Mouse (Mus musculus) neural tube, embryonic 15.5 days (tissue): ENCODE measurements around the gene Spc24. TPM values are rescaled to one million over a fixed set of nuclear protein-coding genes. Genes with fewer than 3 reads are reported as not detected.

Experiments
- ATAC-seq: fragments of 200-750 bp; cut with Nextera tagmentation; 2 replicates; pipeline ENCODE4 v1.8.0; 2017; ENCODE audit warnings: mild to moderate bottlenecking, moderate TSS enrichment, moderate library complexity; ENCODE audit not compliant: low FRiP score
- H3K27ac ChIP-seq: fragments of 300-500 bp; sonication (generic); replicated peaks from 2 replicates; pipeline ENCODE4 v1.5.1; 2015; ENCODE audit warnings: mild to moderate bottlenecking, inconsistent platforms
- H3K27me3 ChIP-seq: fragments of 300-500 bp; sonication (generic); replicated peaks from 2 replicates; pipeline ENCODE4 v1.6.1; 2015; ENCODE audit warnings: inconsistent platforms
- H3K36me3 ChIP-seq: fragments of 300-500 bp; sonication (generic); 2 replicates; pipeline ENCODE4 v1.6.1; 2015; ENCODE audit warnings: inconsistent platforms
- H3K4me1 ChIP-seq: fragments of 300-500 bp; sonication (generic); 2 replicates; pipeline ENCODE4 v1.6.1; 2015; ENCODE audit warnings: inconsistent platforms
- H3K4me2 ChIP-seq: fragments of 300-500 bp; sonication (generic); 2 replicates; pipeline ENCODE4 v1.6.1; 2015; ENCODE audit warnings: inconsistent platforms, mild to moderate bottlenecking, moderate library complexity
- H3K4me3 ChIP-seq: fragments of 300-500 bp; sonication (generic); replicated peaks from 2 replicates; pipeline ENCODE4 v1.5.1; 2015; ENCODE audit warnings: mild to moderate bottlenecking, inconsistent platforms
- H3K9ac ChIP-seq: fragments of 300-500 bp; sonication (generic); replicated peaks from 2 replicates; pipeline ENCODE4 v1.6.1; 2015; ENCODE audit warnings: mild to moderate bottlenecking, inconsistent platforms
- H3K9me3 ChIP-seq: fragments of 300-500 bp; sonication (generic); replicated peaks from 2 replicates; pipeline ENCODE4 v1.6.1; 2016; ENCODE audit warnings: inconsistent platforms
- whole genome bisulfite sequencing: fragments of 180-500 bp; shearing (Covaris S2); methylation state at CpG from one replicate; pipeline ENCODE4 v1.1.7; 2015; ENCODE audit warnings: mixed read lengths; 5-methylcytosine and 5-hydroxymethylcytosine counted together
- polyA plus RNA-seq: library from polyadenylated mRNA; unstranded; fragments of >200 nt; fragmentation: Nextera tagmentation; extraction: Ambion mirVana; gene quantifications from 2 replicates; pipeline ENCODE4 v1.2.1, GENCODE M21; 2015

Spc24 gene
- polyA plus RNA-seq, result 17.2 and 39.7 TPM in 2 replicates

DNA sequence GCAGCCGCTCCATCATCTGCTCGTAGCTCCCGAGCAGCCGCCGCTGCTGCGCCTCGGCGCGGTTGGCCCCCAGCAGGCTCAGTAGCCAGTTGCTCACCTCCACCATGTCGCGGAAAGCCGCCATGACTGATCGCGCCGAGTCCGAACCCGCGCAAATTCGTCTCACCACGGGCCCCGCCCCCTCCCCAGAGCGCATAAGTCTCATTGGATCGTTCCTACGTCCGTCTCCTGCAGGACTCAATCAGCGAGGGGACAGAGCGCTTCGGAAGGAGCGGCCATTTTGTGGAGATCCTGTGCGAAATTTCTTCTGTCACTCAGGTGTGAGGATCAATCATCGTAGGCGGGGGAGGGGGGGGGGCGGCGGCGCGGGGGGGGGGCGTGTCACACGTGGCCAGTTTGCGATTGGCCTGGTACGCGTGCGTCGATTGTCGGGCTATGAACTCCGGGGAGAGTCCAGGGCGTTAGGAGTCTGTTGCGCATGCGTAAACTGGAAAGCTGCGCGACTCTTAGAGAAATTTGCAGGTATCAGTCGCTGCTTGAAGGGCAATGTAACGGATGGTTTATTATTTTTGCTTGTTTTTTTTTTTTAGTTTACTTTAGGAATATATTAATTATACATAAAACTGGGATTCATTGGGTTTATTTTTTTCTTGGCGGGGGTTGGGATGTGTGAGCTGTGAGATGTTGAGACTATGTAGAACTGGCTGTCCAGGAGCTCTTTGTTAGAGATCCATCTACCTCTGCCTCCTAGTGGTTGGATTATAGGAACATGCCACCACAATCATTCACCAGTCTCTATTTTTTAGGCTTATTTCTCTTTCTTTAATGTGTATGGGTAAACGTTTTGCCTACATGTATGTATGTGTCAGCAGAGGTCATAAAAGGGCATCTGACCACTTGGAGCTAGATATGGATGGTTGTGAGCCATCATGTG lies at the start of gene Spc24:
Gene Spc24, minus strand, starts transcription at position 149 of the 934 bp plus-strand sequence.
- WGBS, result under 1% methylated on average over 49 of the region's 54 CpGs
- ATAC-seq, result peak; percentile 96

GRCm38 (mm10) chr9:21808561-21808960 lies 48.5 kb upstream of the Spc24 start:
- no peak overlapping the region for H3K27ac ChIP-seq
- peaks cover 4% of the 10 kb centered on the region; the same call in 1 of the 2 replicates for H3K4me1 ChIP-seq
- no peak overlapping the region for H3K4me2 ChIP-seq
- H3K9me3 ChIP-seq, result no peaks in the 10 kb centered on the region
- no peak overlapping the region for H3K4me3 ChIP-seq
- no peak for ATAC-seq
- H3K27me3 ChIP-seq, result no peaks in the 10 kb centered on the region
- 80% methylated on average over 3 of the region's 3 CpGs for WGBS
- H3K36me3 ChIP-seq, result no peaks in the 10 kb centered on the region
- no peak overlapping the region for H3K9ac ChIP-seq

More for the DNA sequence above, at the start of gene Spc24:
- H3K27ac ChIP-seq, result peak within 1 kb of the TSS; percentile 81
- peak within 1 kb of the TSS; percentile 48 for H3K9ac ChIP-seq
- peak within 1 kb of the TSS; percentile 97 for H3K4me2 ChIP-seq
- H3K4me1 ChIP-seq, result peaks cover 15% of the 10 kb centered on the region
- H3K9me3 ChIP-seq, result no peaks in the 10 kb centered on the region
- no peaks in the 10 kb centered on the region for H3K27me3 ChIP-seq
- no peaks in the 10 kb centered on the region for H3K36me3 ChIP-seq
- H3K4me3 ChIP-seq, result peak within 1 kb of the TSS; percentile 61

- Histone ChIP-seq H3K4me2 (no peak overlapping the region), H3K4me3 (no peak overlapping the region), H3K27me3 (no peaks in the 10 kb centered on the region), H3K9ac (no peak overlapping the region), H3K27ac (no peak overlapping the region), H3K9me3 (no peaks in the 10 kb centered on the region), H3K36me3 (no peaks in the 10 kb centered on the region), H3K4me1 (peaks cover 4% of the 10 kb centered on the region; the same call in 1 of the 2 replicates)
- no peak for ATAC-seq
- WGBS, result 78% methylated on average over 11 of the region's 11 CpGs
These were observed 46.9 kb upstream of the Spc24 start for GRCm38 (mm10) chr9:21806976-21807375.

- H3K4me3 ChIP-seq, result no peak overlapping the region
- no peak for ATAC-seq
- H3K27ac ChIP-seq, result no peak overlapping the region
- no peaks in the 10 kb centered on the region for H3K36me3 ChIP-seq
- H3K9me3 ChIP-seq, result no peaks in the 10 kb centered on the region
- no peak overlapping the region for H3K4me2 ChIP-seq
- no peak overlapping the region for H3K9ac ChIP-seq
- 68% methylated on average over 3 of the region's 3 CpGs for WGBS
- H3K27me3 ChIP-seq, result no peaks in the 10 kb centered on the region
- H3K4me1 ChIP-seq, result peaks cover 4% of the 10 kb centered on the region; the same call in 1 of the 2 replicates
These were observed 46.3 kb upstream of the Spc24 start for GRCm38 (mm10) chr9:21806363-21806762.

DNA sequence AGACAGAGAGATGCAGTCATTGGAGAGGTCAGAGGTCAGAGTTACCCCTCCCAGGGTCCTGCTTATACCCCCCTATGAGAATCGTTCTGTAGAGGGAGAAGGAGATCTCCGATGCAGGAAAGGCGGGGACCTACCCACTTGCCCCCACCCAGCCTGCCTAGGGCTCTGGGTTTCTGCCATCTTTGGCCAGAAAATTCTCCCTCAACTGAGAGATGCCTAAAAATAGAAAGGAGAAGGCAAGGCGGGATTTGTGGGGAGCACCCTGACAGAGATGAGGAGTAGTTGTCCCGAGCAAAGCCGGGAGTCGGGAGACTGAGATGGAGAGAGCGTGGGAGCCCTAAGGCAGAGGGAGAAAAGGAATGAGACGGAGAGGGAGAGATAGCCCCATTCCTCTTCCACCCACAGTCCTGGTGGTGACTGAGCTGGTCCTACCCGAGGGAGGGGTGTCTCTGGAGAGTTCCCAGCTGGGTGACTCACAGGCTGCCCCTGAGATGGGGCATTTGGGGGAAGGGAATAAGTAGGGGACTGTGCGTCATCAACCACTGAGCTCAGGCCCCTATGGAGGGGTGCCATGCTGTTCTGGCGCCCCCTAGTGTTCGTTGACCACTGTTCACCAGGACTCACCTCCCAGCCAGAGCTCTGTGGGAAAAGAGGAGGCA lies 44.0 kb upstream of the Spc24 start:
- Histone ChIP-seq H3K36me3 (no peaks in the 10 kb centered on the region), H3K4me2 (peak overlapping the region; percentile 17; the same call in 1 of the 2 replicates), H3K4me1 (peaks cover 4% of the 10 kb centered on the region; the same call in 1 of the 2 replicates), H3K27me3 (no peaks in the 10 kb centered on the region), H3K27ac (0 out of 2 replicates have a peak overlapping the region, but pooled peaks have one; percentile 1), H3K9me3 (no peaks in the 10 kb centered on the region), H3K4me3 (no peak overlapping the region), H3K9ac (no peak overlapping the region)
- 43% methylated on average over 13 of the region's 13 CpGs for WGBS
- ATAC-seq, result peak; percentile 83

GRCm38 (mm10) chr9:21801591-21801990 lies 41.5 kb upstream of the Spc24 start:
- no peaks in the 10 kb centered on the region for H3K9me3 ChIP-seq
- no peak overlapping the region for H3K4me2 ChIP-seq
- no peak overlapping the region for H3K9ac ChIP-seq
- 93% methylated on average over 7 of the region's 7 CpGs for WGBS
- H3K27me3 ChIP-seq, result 0 out of 2 replicates have a peak, but pooled peaks cover 5% of the 10 kb centered on the region
- H3K27ac ChIP-seq, result no peak overlapping the region
- H3K4me3 ChIP-seq, result no peak overlapping the region
- no peaks in the 10 kb centered on the region for H3K36me3 ChIP-seq
- H3K4me1 ChIP-seq, result peaks cover 16% of the 10 kb centered on the region
- ATAC-seq, result no peak

- no peak overlapping the region for H3K9ac ChIP-seq
- no peak for ATAC-seq
- H3K36me3 ChIP-seq, result no peaks in the 10 kb centered on the region
- no peak overlapping the region for H3K4me2 ChIP-seq
- H3K27me3 ChIP-seq, result 0 out of 2 replicates have a peak, but pooled peaks cover 5% of the 10 kb centered on the region
- peaks cover 19% of the 10 kb centered on the region for H3K4me1 ChIP-seq
- 82% methylated on average over 7 of the region's 7 CpGs for WGBS
- no peaks in the 10 kb centered on the region for H3K9me3 ChIP-seq
- H3K4me3 ChIP-seq, result no peak overlapping the region
- no peak overlapping the region for H3K27ac ChIP-seq
These were observed 41.0 kb upstream of the Spc24 start for GRCm38 (mm10) chr9:21801121-21801520.

GRCm38 (mm10) chr9:21799010-21799350 lies 38.9 kb upstream of the Spc24 start:
- Histone ChIP-seq H3K36me3 (no peaks in the 10 kb centered on the region), H3K27me3 (0 out of 2 replicates have a peak, but pooled peaks cover 5% of the 10 kb centered on the region), H3K9me3 (no peaks in the 10 kb centered on the region), H3K4me3 (peak overlapping the region; percentile 72), H3K4me2 (peak overlapping the region; percentile 93), H3K4me1 (peaks cover 19% of the 10 kb centered on the region), H3K27ac (no peak overlapping the region), H3K9ac (no peak overlapping the region)
- 54% methylated on average over 3 of the region's 3 CpGs for WGBS
- no peak for ATAC-seq

DNA sequence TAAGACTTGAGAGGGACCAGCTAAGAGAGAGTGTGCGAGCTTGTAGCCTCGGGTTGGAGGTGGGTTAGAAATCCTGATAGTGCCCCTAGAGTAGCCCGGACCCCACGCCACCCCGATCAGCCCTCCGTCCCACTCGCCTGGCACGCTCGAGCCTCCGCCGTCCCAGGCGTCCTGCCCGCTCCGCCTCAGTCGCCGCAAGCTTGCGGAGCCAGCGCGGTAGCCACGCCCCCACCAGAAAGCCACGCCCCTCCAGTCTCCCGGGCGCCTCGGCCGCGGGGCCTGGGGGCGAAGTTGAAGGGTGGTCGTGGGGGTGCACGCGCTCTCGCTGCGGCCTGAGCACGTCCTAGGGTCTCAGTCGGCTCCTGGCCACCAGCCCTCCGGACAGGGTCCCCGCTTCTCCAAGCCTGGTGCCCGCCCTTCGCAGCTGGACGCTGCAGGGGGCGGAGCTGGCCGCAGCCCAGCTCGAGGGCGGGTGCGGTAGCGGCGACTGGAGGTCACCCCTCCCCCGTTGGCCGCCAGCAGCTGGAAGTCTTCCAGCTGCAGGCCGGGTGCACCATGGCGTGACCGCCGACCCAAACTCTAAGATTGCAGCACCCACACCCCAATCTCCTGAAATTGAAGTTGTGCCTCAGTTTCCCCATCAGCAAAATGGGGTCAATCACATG lies 38.4 kb upstream of the Spc24 start, which contains the start of gene Kank2:
Gene Kank2, minus strand, starts transcription at position 400 of the 665 bp plus-strand sequence.
- under 1% methylated on average over 47 of the region's 52 CpGs for WGBS
- peak within 1 kb of the TSS; percentile 93 for H3K4me2 ChIP-seq
- H3K36me3 ChIP-seq, result no peaks in the 10 kb centered on the region
- no peaks in the 10 kb centered on the region for H3K9me3 ChIP-seq
- ATAC-seq, result peak; percentile 75
- peak within 1 kb of the TSS; percentile 62 for H3K9ac ChIP-seq
- peak within 1 kb of the TSS; percentile 72 for H3K4me3 ChIP-seq
- peaks cover 18% of the 10 kb centered on the region for H3K4me1 ChIP-seq
- H3K27me3 ChIP-seq, result 0 out of 2 replicates have a peak, but pooled peaks cover 5% of the 10 kb centered on the region
- peak within 1 kb of the TSS; percentile 77 for H3K27ac ChIP-seq

DNA sequence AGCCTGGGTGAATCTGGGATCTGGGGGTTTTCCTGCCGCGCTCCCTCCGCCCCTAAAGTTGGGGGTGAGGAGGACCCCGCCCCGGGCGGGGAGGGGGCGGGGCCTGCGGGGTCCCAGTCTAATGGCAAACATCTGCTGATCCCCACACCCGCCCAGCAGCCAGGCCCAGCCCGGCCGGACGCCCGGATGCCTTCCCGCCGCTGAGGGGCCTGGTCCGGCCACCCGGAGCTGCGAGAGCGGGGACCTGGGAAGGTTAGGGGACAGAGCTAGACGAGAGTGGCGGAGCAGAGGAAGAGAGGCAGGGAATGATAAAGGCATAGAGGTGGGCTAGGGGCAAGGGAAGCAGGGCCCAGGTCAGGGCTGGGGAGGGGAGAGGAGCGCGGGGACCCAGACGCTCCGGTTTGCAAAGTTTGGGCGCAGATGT lies 37.8 kb upstream of the Spc24 start:
- peak; percentile 22; the same call in 1 of the 2 replicates for ATAC-seq
- peak overlapping the region; percentile 62 for H3K9ac ChIP-seq
- WGBS, result under 1% methylated on average over 25 of the region's 26 CpGs

DNA sequence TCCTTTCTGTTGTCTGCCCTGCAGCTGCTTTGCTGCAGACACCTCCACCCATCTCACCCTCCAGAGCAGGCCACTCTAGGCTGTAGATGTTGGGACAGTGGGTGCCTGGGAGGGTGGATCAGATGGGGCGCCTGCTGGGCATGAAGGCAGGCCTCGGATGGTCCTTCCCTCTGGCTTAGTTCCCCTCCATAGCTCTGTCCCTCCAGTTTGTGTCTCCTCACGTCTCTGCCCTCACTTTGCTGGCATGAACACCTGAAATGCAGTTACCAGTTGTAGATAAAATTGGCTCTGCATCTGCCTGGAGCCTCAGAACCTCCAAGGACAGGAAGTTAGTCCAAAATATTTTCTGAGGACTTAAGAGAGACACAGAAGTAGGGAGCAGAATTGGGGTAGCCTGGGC lies 36.8 kb upstream of the Spc24 start:
- WGBS, result 81% methylated on average over 3 of the region's 3 CpGs
- H3K9me3 ChIP-seq, result no peaks in the 10 kb centered on the region
- H3K27ac ChIP-seq, result no peak overlapping the region
- no peak for ATAC-seq
- peaks cover 29% of the 10 kb centered on the region for H3K4me1 ChIP-seq
- no peak overlapping the region for H3K4me3 ChIP-seq
- H3K27me3 ChIP-seq, result 0 out of 2 replicates have a peak, but pooled peaks cover 5% of the 10 kb centered on the region
- no peak overlapping the region for H3K9ac ChIP-seq
- H3K4me2 ChIP-seq, result peak overlapping the region; percentile 93
- no peaks in the 10 kb centered on the region for H3K36me3 ChIP-seq

More for the DNA sequence above, 37.8 kb upstream of the Spc24 start:
- Histone ChIP-seq H3K36me3 (no peaks in the 10 kb centered on the region), H3K4me2 (peak overlapping the region; percentile 93), H3K9me3 (no peaks in the 10 kb centered on the region), H3K4me3 (peak overlapping the region; percentile 72), H3K4me1 (peaks cover 22% of the 10 kb centered on the region), H3K27ac (peak overlapping the region; percentile 77), H3K27me3 (0 out of 2 replicates have a peak, but pooled peaks cover 5% of the 10 kb centered on the region)
